Mouse (Mus musculus) MEL (cell line): ENCODE measurements around the gene Gcnt3. TPM values are rescaled to one million over a fixed set of nuclear protein-coding genes. Genes with fewer than 3 reads are reported as not detected.

Experiments
- DNase-seq: peaks from one replicate; pipeline ENCODE4 v3.0.0; 2011; ENCODE audit warnings: low read depth, low spot score
- H3K27ac ChIP-seq: 2 replicates; pipeline ENCODE4 v1.5.1; 2012; ENCODE audit warnings: low read depth, mild to moderate bottlenecking, control low read depth, low read length, moderate library complexity; ENCODE audit not compliant: control insufficient read depth
- H3K27me3 ChIP-seq, 2 experiments: fragments of 150-350 bp in 1 of 2; sonication (generic) in 1 of 2; 2 replicates each; pipeline ENCODE4 v1.6.1; 2012; ENCODE audit warnings: low read length in 2 of 2, mild to moderate bottlenecking in 2 of 2, improper control_type of control experiment in 1 of 2, moderate library complexity in 1 of 2; ENCODE audit not compliant: insufficient read depth in 2 of 2, control insufficient read depth in 1 of 2
- H3K36me3 ChIP-seq, 2 experiments: 2 replicates each; pipeline ENCODE4 v1.6.1; 2012 to 2014; ENCODE audit warnings: low read length in 2 of 2, improper control_type of control experiment in 1 of 2, inconsistent platforms in 1 of 2, mild to moderate bottlenecking in 1 of 2; ENCODE audit not compliant: insufficient read depth in 2 of 2, control insufficient read depth in 1 of 2
- H3K4me1 ChIP-seq, 2 experiments: fragments of 150-350 bp in 1 of 2; sonication (generic) in 1 of 2; 2 replicates each; pipeline ENCODE4 v1.6.1; 2012; ENCODE audit warnings: low read length in 2 of 2, improper control_type of control experiment in 1 of 2, mild to moderate bottlenecking in 1 of 2; ENCODE audit not compliant: insufficient read depth in 2 of 2, control insufficient read depth in 1 of 2
- H3K4me3 ChIP-seq, 2 experiments: fragments of 150-350 bp in 1 of 2; sonication (generic) in 1 of 2; 2 replicates each; pipeline ENCODE4 v1.5.1; 2012; ENCODE audit warnings: low read depth in 2 of 2, low read length in 2 of 2, mild to moderate bottlenecking in 2 of 2, moderate library complexity in 2 of 2, control low read depth in 1 of 2, improper control_type of control experiment in 1 of 2; ENCODE audit not compliant: control insufficient read depth in 1 of 2, insufficient read depth in 1 of 2
- H3K79me2 ChIP-seq: 2 replicates; pipeline ENCODE4 v1.6.1; 2012; ENCODE audit warnings: mild to moderate bottlenecking, low read length, moderate library complexity; ENCODE audit not compliant: control insufficient read depth, poor library complexity, insufficient read depth
- H3K9ac ChIP-seq: 2 replicates; pipeline ENCODE4 v1.6.1; 2012; ENCODE audit warnings: low read depth, mild to moderate bottlenecking, control low read depth, low read length, moderate library complexity; ENCODE audit not compliant: control insufficient read depth, poor library complexity, severe bottlenecking
- H3K9me3 ChIP-seq: fragments of 150-350 bp; sonication (generic); replicated peaks from 2 replicates; pipeline ENCODE4 v1.6.1; 2012; ENCODE audit warnings: mild to moderate bottlenecking, low read length, improper control_type of control experiment, moderate library complexity; ENCODE audit not compliant: insufficient read depth
- BHLHE40 ChIP-seq: IDR thresholded peaks from 2 replicates; pipeline ENCODE4 v1.6.1; 2012; ENCODE audit warnings: low read depth, mild to moderate bottlenecking, inconsistent platforms, low read length, improper control_type of control experiment, borderline replicate concordance
- CHD1 ChIP-seq: IDR thresholded peaks from 2 replicates; pipeline ENCODE4 v1.6.1; 2012; ENCODE audit warnings: low read depth, mild to moderate bottlenecking, inconsistent platforms, low read length, improper control_type of control experiment
- CTCF ChIP-seq, 3 experiments: IDR thresholded peaks in 2 of 3; conservative IDR thresholded peaks in 1 of 3; 2 replicates each; pipeline ENCODE4 v1.5.1; 2011 to 2012; ENCODE audit warnings: low read length in 3 of 3, low read depth in 2 of 3, mild to moderate bottlenecking in 2 of 3, improper control_type of control experiment in 1 of 3, inconsistent platforms in 1 of 3, mixed read lengths in 1 of 3, moderate library complexity in 1 of 3; ENCODE audit not compliant: control insufficient read depth in 1 of 3, insufficient read depth in 1 of 3, poor library complexity in 1 of 3, severe bottlenecking in 1 of 3
- E2F4 ChIP-seq: IDR thresholded peaks from 2 replicates; pipeline ENCODE4 v1.6.1; 2011; ENCODE audit warnings: low read depth, low read length, improper control_type of control experiment, borderline replicate concordance
- ELF1 ChIP-seq: IDR thresholded peaks from 2 replicates; pipeline ENCODE4 v1.6.1; 2014; ENCODE audit warnings: low read depth, mild to moderate bottlenecking, inconsistent platforms, low read length, improper control_type of control experiment, moderate library complexity
- EP300 ChIP-seq, 2 experiments: IDR thresholded peaks; 2 replicates each; pipeline ENCODE4 v1.6.1; 2011; ENCODE audit warnings: improper control_type of control experiment in 2 of 2, low read length in 2 of 2, low read depth in 1 of 2, mild to moderate bottlenecking in 1 of 2
- ETS1 ChIP-seq: IDR thresholded peaks from 2 replicates; pipeline ENCODE4 v1.6.1; 2012; ENCODE audit warnings: low read depth, mild to moderate bottlenecking, inconsistent platforms, low read length, improper control_type of control experiment, moderate library complexity
- HCFC1 ChIP-seq: IDR thresholded peaks from 2 replicates; pipeline ENCODE4 v1.6.1; 2012; ENCODE audit warnings: low read depth, mild to moderate bottlenecking, inconsistent platforms, low read length, improper control_type of control experiment, moderate library complexity
- KAT2A ChIP-seq: conservative IDR thresholded peaks from 2 replicates; pipeline ENCODE4 v1.6.1; 2012; ENCODE audit warnings: low read depth, low read length, improper control_type of control experiment, inconsistent platforms
- MAFK ChIP-seq: IDR thresholded peaks from 2 replicates; pipeline ENCODE4 v1.6.1; 2011; ENCODE audit warnings: low read depth, mild to moderate bottlenecking, low read length, improper control_type of control experiment, borderline replicate concordance
- MAX ChIP-seq: IDR thresholded peaks from 2 replicates; pipeline ENCODE4 v1.6.1; 2011; ENCODE audit warnings: low read length, improper control_type of control experiment
- MAZ ChIP-seq: IDR thresholded peaks from 2 replicates; pipeline ENCODE4 v1.6.1; 2012; ENCODE audit warnings: low read depth, mild to moderate bottlenecking, inconsistent platforms, low read length, improper control_type of control experiment
- MYB ChIP-seq: IDR thresholded peaks from 2 replicates; pipeline ENCODE4 v1.6.1; 2011; ENCODE audit warnings: mild to moderate bottlenecking, low read depth, low read length, improper control_type of control experiment
- MYC ChIP-seq: IDR thresholded peaks from 2 replicates; pipeline ENCODE4 v1.6.1; 2011; ENCODE audit warnings: low read depth, mild to moderate bottlenecking, low read length, improper control_type of control experiment, moderate library complexity
- NRF1 ChIP-seq: IDR thresholded peaks from 2 replicates; pipeline ENCODE4 v1.6.1; 2014; ENCODE audit warnings: low read depth, mild to moderate bottlenecking, inconsistent platforms, low read length, improper control_type of control experiment, moderate library complexity; ENCODE audit not compliant: poor library complexity, insufficient read depth, severe bottlenecking
- POLR2AphosphoS2 ChIP-seq: IDR thresholded peaks from 2 replicates; pipeline ENCODE4 v1.6.1; 2011; ENCODE audit warnings: low read length, improper control_type of control experiment
- SIN3A ChIP-seq: IDR thresholded peaks from 2 replicates; pipeline ENCODE4 v1.6.1; 2012; ENCODE audit warnings: low read length, improper control_type of control experiment, inconsistent platforms
- SMC3 ChIP-seq: IDR thresholded peaks from 2 replicates; pipeline ENCODE4 v1.6.1; 2011; ENCODE audit warnings: low read depth, low read length, improper control_type of control experiment
- TAL1 ChIP-seq: IDR thresholded peaks from 2 replicates; pipeline ENCODE4 v1.6.1; 2012; ENCODE audit warnings: mild to moderate bottlenecking, inconsistent platforms, low read length, moderate library complexity, mixed read lengths
- TBP ChIP-seq: IDR thresholded peaks from 2 replicates; pipeline ENCODE4 v1.8.0; 2011; ENCODE audit warnings: low read depth, low read length, improper control_type of control experiment
- TCF12 ChIP-seq: IDR thresholded peaks from 2 replicates; pipeline ENCODE4 v1.6.1; 2014; ENCODE audit warnings: low read depth, mild to moderate bottlenecking, inconsistent platforms, low read length, improper control_type of control experiment, moderate library complexity
- USF2 ChIP-seq, 2 experiments: IDR thresholded peaks; 2 replicates each; pipeline ENCODE4 v1.6.1; 2011 to 2012; ENCODE audit warnings: improper control_type of control experiment in 2 of 2, low read length in 2 of 2, borderline replicate concordance in 1 of 2, inconsistent platforms in 1 of 2, low read depth in 1 of 2, mild to moderate bottlenecking in 1 of 2; ENCODE audit not compliant: insufficient read depth in 1 of 2
- ZMIZ1 ChIP-seq: IDR thresholded peaks from 2 replicates; pipeline ENCODE4 v1.6.1; 2012; ENCODE audit warnings: low read depth, mild to moderate bottlenecking, inconsistent platforms, low read length, improper control_type of control experiment, moderate library complexity
- polyA plus RNA-seq, 2 experiments: library from polyadenylated mRNA; stranded (reverse) in 1 of 2; unstranded in 1 of 2; fragments of >175 nt in 1 of 2; fragments of >200 nt in 1 of 2; gene quantifications; 2 replicates each; pipeline versions ENCODE4 v1.2.1 to v1.2.4; 2012; ENCODE audit warnings: low replicate concordance in 2 of 2, low read depth in 1 of 2; ENCODE audit not compliant: insufficient read length in 2 of 2, insufficient read depth in 1 of 2, missing spikeins in 1 of 2
- total RNA-seq: library from RNA; depleted of rRNA; stranded (reverse); fragments of 300-350 nt; gene quantifications from 2 replicates; pipeline ENCODE4 v1.2.3, GENCODE M21; 2012

Gcnt3 gene
- total and polyA plus RNA-seq, 3 experiments: not detected

DNA sequence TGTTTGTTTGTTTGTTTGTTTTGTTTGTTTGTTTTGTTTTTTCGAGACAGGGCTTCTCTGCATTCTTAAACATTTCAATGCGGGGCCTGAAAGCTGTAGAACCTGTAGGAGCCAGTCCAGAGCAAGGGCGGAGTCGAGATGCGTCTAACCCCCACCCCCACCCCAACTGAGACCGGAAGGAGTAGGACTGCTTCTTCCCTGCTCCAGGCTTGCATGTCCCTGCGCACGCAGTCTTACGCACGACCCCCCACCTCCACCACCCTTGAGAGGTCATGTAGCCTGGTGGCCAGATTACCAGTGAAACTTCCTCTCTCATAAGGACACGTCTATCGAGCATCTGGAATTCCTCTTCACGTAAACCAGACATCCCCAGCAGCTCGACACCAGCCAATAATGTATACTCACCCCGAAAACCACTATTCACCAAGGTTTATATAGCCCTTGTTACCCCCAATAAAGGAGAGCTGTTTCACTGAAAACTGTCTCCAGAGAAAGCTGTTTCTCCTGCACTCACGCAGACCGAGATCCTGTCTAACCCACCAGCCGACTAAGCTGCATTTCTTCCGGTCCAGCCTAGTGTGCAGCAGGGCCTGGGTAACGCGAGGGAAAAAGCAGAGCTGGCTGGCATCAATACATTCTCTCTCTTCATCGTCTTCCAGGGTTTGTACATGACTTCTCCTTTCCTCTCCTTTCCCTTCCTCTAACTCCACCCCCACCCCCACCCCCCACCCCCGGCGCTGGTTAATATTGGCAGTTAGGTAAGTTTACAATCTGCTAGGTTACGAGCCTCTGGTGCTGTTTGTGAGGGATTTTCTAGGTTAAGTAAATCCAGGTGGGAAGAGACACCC is 44.7 kb upstream of the Gcnt3 start:
- Histone ChIP-seq H3K79me2 (no peaks in the 10 kb centered on the region), H3K4me1 (no peaks in the 10 kb centered on the region), H3K9me3 (no peaks in the 10 kb centered on the region), H3K9ac (no peak overlapping the region), H3K27ac (no peak overlapping the region), H3K27me3 (no peaks in the 10 kb centered on the region), H3K36me3 (no peaks in the 10 kb centered on the region), H3K4me3 (no peak overlapping the region)
- DNase-seq: no peak
- no peak for TF ChIP-seq ZMIZ1
- TF ChIP-seq SIN3A: no peak
- no peak for TF ChIP-seq POLR2AphosphoS2
- TF ChIP-seq ELF1: no peak
- TF ChIP-seq MAFK: no peak
- TF ChIP-seq CTCF (IDR thresholded peaks at IDR 0.05 in 2 of 3, conservative IDR thresholded peaks at IDR 0.05 in 1 of 3; ENCODE audit: control insufficient read depth in 1 of 3, insufficient read depth in 1 of 3, low read depth in 2 of 3, low read length in 3 of 3, poor library complexity in 1 of 3, severe bottlenecking in 1 of 3): no peak
- no peak for TF ChIP-seq EP300 (IDR thresholded peaks at IDR 0.05; ENCODE audit: low read depth in 1 of 2, low read length in 2 of 2)
- TF ChIP-seq MYC: no peak
- no peak for TF ChIP-seq SMC3
- no peak for TF ChIP-seq NRF1
- TF ChIP-seq MAZ: no peak
- no peak for TF ChIP-seq TBP
- no peak for TF ChIP-seq TAL1
- TF ChIP-seq BHLHE40: no peak

DNA sequence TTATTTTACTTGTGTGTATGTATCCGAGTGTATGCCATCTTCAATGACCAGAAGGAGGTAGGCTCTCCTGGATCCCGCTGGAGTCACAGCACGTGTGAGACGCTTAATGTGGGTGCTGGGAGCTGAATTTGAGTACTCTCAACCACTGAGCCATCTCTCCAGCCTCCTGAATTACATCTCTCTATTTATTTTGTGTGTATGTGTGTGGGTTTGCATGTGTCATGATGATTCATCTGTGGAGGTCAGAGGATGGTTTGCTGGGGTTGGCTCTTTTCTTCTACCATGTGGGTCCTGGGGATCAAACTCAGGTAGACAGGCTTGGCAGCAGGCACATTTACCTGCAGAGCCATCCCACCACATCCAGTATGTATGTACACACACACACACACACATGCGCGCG is 43.9 kb upstream of the Gcnt3 start:
- Histone ChIP-seq H3K79me2 (no peaks in the 10 kb centered on the region), H3K4me3 (no peak overlapping the region), H3K4me1 (no peaks in the 10 kb centered on the region), H3K27me3 (0 out of 4 replicates have a peak, but pooled peaks cover 0 to 2% of the 10 kb centered on the region in 2 experiments), H3K27ac (no peak overlapping the region), H3K9me3 (no peaks in the 10 kb centered on the region), H3K36me3 (no peaks in the 10 kb centered on the region), H3K9ac (no peak overlapping the region)
- no peak for DNase-seq
- no peak for TF ChIP-seq MYB
- no peak for TF ChIP-seq EP300 (IDR thresholded peaks at IDR 0.05; ENCODE audit: low read depth in 1 of 2, low read length in 2 of 2)
- no peak for TF ChIP-seq KAT2A
- no peak for TF ChIP-seq E2F4
- no peak for TF ChIP-seq HCFC1
- no peak for TF ChIP-seq ZMIZ1
- TF ChIP-seq CTCF (IDR thresholded peaks at IDR 0.05 in 2 of 3, conservative IDR thresholded peaks at IDR 0.05 in 1 of 3; ENCODE audit: control insufficient read depth in 1 of 3, insufficient read depth in 1 of 3, low read depth in 2 of 3, low read length in 3 of 3, poor library complexity in 1 of 3, severe bottlenecking in 1 of 3): no peak
- no peak for TF ChIP-seq TCF12
- no peak for TF ChIP-seq CHD1
- TF ChIP-seq MAX: no peak
- no peak for TF ChIP-seq ETS1
- no peak for TF ChIP-seq USF2 (IDR thresholded peaks at IDR 0.05; ENCODE audit: borderline replicate concordance in 1 of 2, insufficient read depth in 1 of 2, low read depth in 1 of 2, low read length in 2 of 2)
- TF ChIP-seq SIN3A: no peak
- no peak for TF ChIP-seq TBP
- TF ChIP-seq MAZ: no peak
- no peak for TF ChIP-seq MYC
